In the genomic region with DNA sequence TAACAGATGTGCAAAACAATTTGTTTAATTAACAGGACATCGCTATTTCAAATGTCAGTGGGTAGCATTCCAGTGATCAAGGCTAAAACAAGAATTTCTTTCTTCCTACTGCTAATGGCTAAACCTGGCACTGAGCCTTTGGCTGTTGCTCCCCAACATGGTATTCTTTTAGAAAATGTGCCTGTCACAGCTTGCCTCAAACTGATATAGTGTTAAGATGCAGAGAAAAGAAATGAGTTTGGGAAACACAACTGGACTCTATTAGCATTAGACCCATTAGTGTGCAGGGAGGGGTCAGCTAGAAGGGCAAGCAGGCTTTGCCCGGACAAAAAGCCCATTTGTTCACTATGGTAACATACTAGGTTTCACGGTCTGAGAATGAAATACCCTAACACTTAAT, we compare ENCODE assay signal across 13 mouse cellular contexts.
DNase-seq lines count a peak whose midpoint lies in the region; ATAC-seq lines count a peak whose summit lies in the region.
"Had no signal": no experiment of that assay in that cellular context is flagged by ENCODE, and none has a peak within 500 bp of the region (broad histone marks: within the 10 kb centered on the region; RNA-seq: fewer than 3 reads in every experiment).

No protein-coding gene starts in this region.

- H3K4me3 ChIP-seq in neural tube, embryonic 11.5 days (ENCODE audit: low read depth, low read length): no peak overlapping the region
- no peak overlapping the region for H3K4me3 ChIP-seq in forebrain, embryonic 13.5 days
- no peak overlapping the region for H3K4me3 ChIP-seq in hindbrain, embryonic 15.5 days
- H3K4me3 ChIP-seq: gastrocnemius, adult 2 months; heart, embryonic 13.5 days; limb, embryonic 12.5 days had no signal

- DNase-seq in neural tube, embryonic 11.5 days (ENCODE audit: low spot score): peak; percentile 21
- DNase-seq in neural tube, embryonic 10.5 days (ENCODE audit: extremely low spot score, low spot score): no peak
- no peak for DNase-seq in thymus, postnatal 4 days
- DNase-seq in spleen, postnatal 14 days (ENCODE audit: low spot score in 2 of 2): no peak
- DNase-seq in ovary, postnatal 14 days (ENCODE audit: low spot score): no peak
- DNase-seq: cerebellum, postnatal 25 days; gastrocnemius, adult 2 months; kidney, adult 9 months; lung, adult 2 months had no signal

- 32% methylated on average over 3 of the region's 3 CpGs for WGBS in neural tube, embryonic 11.5 days
- WGBS in forebrain, embryonic 13.5 days: 12% methylated on average over 3 of the region's 3 CpGs
- WGBS in hindbrain, embryonic 15.5 days: 23% methylated on average over 3 of the region's 3 CpGs

- peak; percentile 48 for ATAC-seq in neural tube, embryonic 11.5 days (ENCODE audit: insufficient read depth, low FRiP score, low TSS enrichment)
- ATAC-seq in forebrain, embryonic 13.5 days: peak; percentile 89
- peak; percentile 23; the same call in 1 of the 2 replicates for ATAC-seq in hindbrain, embryonic 15.5 days (ENCODE audit: low FRiP score, low read depth)

- no peaks in the 10 kb centered on the region for H3K27me3 ChIP-seq in neural tube, embryonic 11.5 days (ENCODE audit: control insufficient read depth, insufficient read depth, low read length)
- H3K27me3 ChIP-seq in forebrain, embryonic 13.5 days: no peaks in the 10 kb centered on the region
- H3K27me3 ChIP-seq in hindbrain, embryonic 15.5 days: no peaks in the 10 kb centered on the region
- H3K27me3 ChIP-seq: heart, embryonic 13.5 days; limb, embryonic 12.5 days had no signal

- H3K9ac ChIP-seq in neural tube, embryonic 11.5 days (ENCODE audit: low read length): no peak overlapping the region
- H3K9ac ChIP-seq in forebrain, embryonic 13.5 days: no peak overlapping the region
- no peak overlapping the region for H3K9ac ChIP-seq in hindbrain, embryonic 15.5 days
- H3K9ac ChIP-seq: heart, embryonic 13.5 days; limb, embryonic 12.5 days had no signal

- no peaks in the 10 kb centered on the region for H3K36me3 ChIP-seq in neural tube, embryonic 11.5 days (ENCODE audit: control insufficient read depth, insufficient read depth, low read length)
- no peaks in the 10 kb centered on the region for H3K36me3 ChIP-seq in forebrain, embryonic 13.5 days (ENCODE audit: poor library complexity, severe bottlenecking)
- H3K36me3 ChIP-seq in hindbrain, embryonic 15.5 days: no peaks in the 10 kb centered on the region
- H3K36me3 ChIP-seq: heart, embryonic 13.5 days; limb, embryonic 12.5 days had no signal

- H3K9me3 ChIP-seq in neural tube, embryonic 11.5 days (ENCODE audit: control insufficient read depth, low read length): no peaks in the 10 kb centered on the region
- H3K9me3 ChIP-seq in forebrain, embryonic 13.5 days (replicated peaks): no peaks in the 10 kb centered on the region
- H3K9me3 ChIP-seq in hindbrain, embryonic 15.5 days: no peaks in the 10 kb centered on the region
- H3K9me3 ChIP-seq: heart, embryonic 13.5 days; limb, embryonic 12.5 days had no signal

- no peak overlapping the region for H3K27ac ChIP-seq in neural tube, embryonic 11.5 days (ENCODE audit: low read depth, low read length)
- H3K27ac ChIP-seq in forebrain, embryonic 13.5 days: no peak overlapping the region
- H3K27ac ChIP-seq in hindbrain, embryonic 15.5 days (replicated peaks): no peak overlapping the region
- H3K27ac ChIP-seq: gastrocnemius, adult 2 months; heart, embryonic 13.5 days; limb, embryonic 12.5 days had no signal

- H3K4me1 ChIP-seq in neural tube, embryonic 11.5 days (ENCODE audit: control insufficient read depth, insufficient read depth, low read length): no peaks in the 10 kb centered on the region
- H3K4me1 ChIP-seq in forebrain, embryonic 13.5 days: peaks cover 16% of the 10 kb centered on the region
- no peaks in the 10 kb centered on the region for H3K4me1 ChIP-seq in hindbrain, embryonic 15.5 days (replicated peaks)
- H3K4me1 ChIP-seq: heart, embryonic 13.5 days; limb, embryonic 12.5 days had no signal

- no peak overlapping the region for H3K4me2 ChIP-seq in neural tube, embryonic 11.5 days (ENCODE audit: low read depth)
- no peak overlapping the region for H3K4me2 ChIP-seq in forebrain, embryonic 13.5 days
- no peak overlapping the region for H3K4me2 ChIP-seq in hindbrain, embryonic 15.5 days
- H3K4me2 ChIP-seq: heart, embryonic 13.5 days; limb, embryonic 12.5 days had no signal

Comparison
In these comparisons a context has a peak if more than half of its experiments do, and no peak if none do; other contexts are left out.
1. ATAC-seq: peak in every context shown above with its lines; median percentile 89 in forebrain, embryonic 13.5 days; 48 in neural tube, embryonic 11.5 days; 23 in hindbrain, embryonic 15.5 days.